Mouse (Mus musculus) embryonic facial prominence, embryonic 14.5 days (tissue): Measurements from ENCODE around the gene Btbd11. TPM values are rescaled to one million over a fixed set of nuclear protein-coding genes. Genes with fewer than 3 reads are reported as not detected.
A peak's percentile ranks its signal among the peaks of the same experiment; 100 is the strongest.

ENCODE experiments used
- ATAC-seq: fragments of 200-750 bp; cut with Nextera tagmentation; 2 replicates; pipeline ENCODE4 v1.8.0; 2017; ENCODE audit warnings: low read depth, moderate number of reproducible peaks, moderate TSS enrichment
- DNase-seq: peaks from one replicate; pipeline ENCODE4 v3.0.0-alpha.2; 2015; ENCODE audit warnings: low spot score
- H3K27ac ChIP-seq: fragments of 300-500 bp; sonication (generic); replicated peaks from 2 replicates; pipeline ENCODE4 v1.5.1; 2014; ENCODE audit warnings: low read depth, mild to moderate bottlenecking, low read length, moderate library complexity
- H3K27me3 ChIP-seq: fragments of 300-500 bp; sonication (generic); replicated peaks from 2 replicates; pipeline ENCODE4 v1.6.1; 2014; ENCODE audit warnings: low read length; ENCODE audit not compliant: control insufficient read depth, insufficient read depth
- H3K36me3 ChIP-seq: fragments of 300-500 bp; sonication (generic); 2 replicates; pipeline ENCODE4 v1.6.1; 2014; ENCODE audit warnings: low read length, mixed read lengths; ENCODE audit not compliant: control insufficient read depth, insufficient read depth
- H3K4me1 ChIP-seq: fragments of 300-500 bp; sonication (generic); 2 replicates; pipeline ENCODE4 v1.6.1; 2014; ENCODE audit warnings: antibody characterized with exemption, low read length; ENCODE audit not compliant: control insufficient read depth, insufficient read depth
- H3K4me2 ChIP-seq: fragments of 300-500 bp; sonication (generic); 2 replicates; pipeline ENCODE4 v1.6.1; 2014; ENCODE audit warnings: low read depth, mild to moderate bottlenecking, low read length, moderate library complexity, mixed read lengths
- H3K4me3 ChIP-seq: fragments of 300-500 bp; sonication (generic); 2 replicates; pipeline ENCODE4 v1.5.1; 2014; ENCODE audit warnings: low read depth, mild to moderate bottlenecking, low read length
- H3K9ac ChIP-seq: fragments of 300-500 bp; sonication (generic); 2 replicates; pipeline ENCODE4 v1.6.1; 2014; ENCODE audit warnings: low read depth, mild to moderate bottlenecking, low read length, moderate library complexity, mixed read lengths
- H3K9me3 ChIP-seq: fragments of 300-500 bp; sonication (generic); 2 replicates; pipeline ENCODE4 v1.6.1; 2016; ENCODE audit warnings: low read length; ENCODE audit not compliant: control insufficient read depth
- WGBS: fragments of 180-500 bp; shearing (Covaris S2); extraction: QIAGEN DNeasy Blood & Tissue Kit; methylation state at CpG from one replicate; pipeline ENCODE4 v1.1.7; 2014; 5-methylcytosine and 5-hydroxymethylcytosine counted together
- polyA plus RNA-seq: library from polyadenylated mRNA; unstranded; fragments of >200 nt; fragmentation: Nextera tagmentation; extraction: Ambion mirVana; gene quantifications from 2 replicates; pipeline ENCODE4 v1.2.1, GENCODE M21; 2014

Btbd11 gene
- polyA plus RNA-seq, 1 experiment from 2014 or later = 5.8 TPM

GRCm38 (mm10) chr10:85510329-85510728 lies 123.7 kb downstream of the Btbd11 start:
- Histone ChIP-seq H3K9me3 (no peaks in the 10 kb centered on the region), H3K4me1 (no peaks in the 10 kb centered on the region), H3K27ac (no peak overlapping the region), H3K36me3 (no peaks in the 10 kb centered on the region), H3K9ac (no peak overlapping the region), H3K27me3 (no peaks in the 10 kb centered on the region), H3K4me3 (no peak overlapping the region), H3K4me2 (no peak overlapping the region)
- 14% methylated on average over 3 of the region's 3 CpGs for WGBS
- DNase-seq = no peak
- ATAC-seq = no peak

- no peak overlapping the region for H3K9ac ChIP-seq
- H3K36me3 ChIP-seq = no peaks in the 10 kb centered on the region
- ATAC-seq = no peak
- H3K4me3 ChIP-seq = no peak overlapping the region
- H3K27ac ChIP-seq = no peak overlapping the region
- H3K9me3 ChIP-seq = no peaks in the 10 kb centered on the region
- no peaks in the 10 kb centered on the region for H3K27me3 ChIP-seq
- no peak overlapping the region for H3K4me2 ChIP-seq
- no peak for DNase-seq
- WGBS = 73% methylated on average over 5 of the region's 5 CpGs
- H3K4me1 ChIP-seq = peaks cover 10% of the 10 kb centered on the region
Observed at GRCm38 (mm10) chr10:85512808-85513207, 126.2 kb downstream of the Btbd11 start.

- H3K9me3 ChIP-seq = no peaks in the 10 kb centered on the region
- H3K4me3 ChIP-seq = no peak overlapping the region
- H3K4me1 ChIP-seq = peaks cover 13% of the 10 kb centered on the region
- H3K4me2 ChIP-seq = 0 out of 2 replicates have a peak overlapping the region, but pooled peaks have one; percentile 11
- no peaks in the 10 kb centered on the region for H3K36me3 ChIP-seq
- DNase-seq (peak; percentile 78), ATAC-seq (peak; percentile 80; the same call in 1 of the 2 replicates)
- H3K9ac ChIP-seq = no peak overlapping the region
- 36% methylated on average over 13 of the region's 13 CpGs for WGBS
- H3K27me3 ChIP-seq = no peaks in the 10 kb centered on the region
- H3K27ac ChIP-seq = peak overlapping the region; percentile 71
Observed at GRCm38 (mm10) chr10:85517223-85518110, 130.9 kb downstream of the Btbd11 start.

GRCm38 (mm10) chr10:85518111-85518409 lies 131.4 kb downstream of the Btbd11 start:
- Histone ChIP-seq H3K4me2 (no peak overlapping the region), H3K36me3 (no peaks in the 10 kb centered on the region), H3K4me1 (peaks cover 13% of the 10 kb centered on the region), H3K9ac (no peak overlapping the region), H3K4me3 (no peak overlapping the region), H3K27ac (no peak overlapping the region), H3K27me3 (no peaks in the 10 kb centered on the region), H3K9me3 (no peaks in the 10 kb centered on the region)
- DNase-seq = peak; percentile 45
- peak; percentile 78 for ATAC-seq
- 46% methylated on average over 6 of the region's 6 CpGs for WGBS

- Histone ChIP-seq H3K4me2 (no peak overlapping the region), H3K9ac (no peak overlapping the region), H3K4me1 (peaks cover 8% of the 10 kb centered on the region), H3K4me3 (no peak overlapping the region), H3K27ac (no peak overlapping the region), H3K36me3 (no peaks in the 10 kb centered on the region), H3K27me3 (no peaks in the 10 kb centered on the region), H3K9me3 (no peaks in the 10 kb centered on the region)
- no peak for DNase-seq
- WGBS = 75% methylated on average over 7 of the region's 7 CpGs
- ATAC-seq = no peak
Observed at GRCm38 (mm10) chr10:85522220-85522760, 135.7 kb downstream of the Btbd11 start.

GRCm38 (mm10) chr10:85525267-85526015 lies 138.8 kb downstream of the Btbd11 start:
- H3K4me1 ChIP-seq = no peaks in the 10 kb centered on the region; the same call in 1 of the 2 replicates
- DNase-seq = no peak
- H3K4me3 ChIP-seq = no peak overlapping the region
- no peaks in the 10 kb centered on the region for H3K9me3 ChIP-seq
- WGBS = 27% methylated on average over 7 of the region's 7 CpGs
- no peak for ATAC-seq
- H3K9ac ChIP-seq = no peak overlapping the region
- H3K27me3 ChIP-seq = no peaks in the 10 kb centered on the region
- H3K36me3 ChIP-seq = no peaks in the 10 kb centered on the region
- H3K4me2 ChIP-seq = no peak overlapping the region
- H3K27ac ChIP-seq = no peak overlapping the region

GRCm38 (mm10) chr10:85526657-85527056 lies 140.0 kb downstream of the Btbd11 start:
- no peaks in the 10 kb centered on the region for H3K9me3 ChIP-seq
- no peak overlapping the region for H3K4me3 ChIP-seq
- H3K4me2 ChIP-seq = no peak overlapping the region
- ATAC-seq = no peak
- no peak overlapping the region for H3K27ac ChIP-seq
- H3K36me3 ChIP-seq = no peaks in the 10 kb centered on the region
- no peaks in the 10 kb centered on the region for H3K27me3 ChIP-seq
- DNase-seq = no peak
- no peak overlapping the region for H3K9ac ChIP-seq
- H3K4me1 ChIP-seq = no peaks in the 10 kb centered on the region; the same call in 1 of the 2 replicates
- 59% methylated on average over 2 of the region's 2 CpGs for WGBS

- Histone ChIP-seq H3K27ac (no peak overlapping the region), H3K36me3 (no peaks in the 10 kb centered on the region), H3K4me1 (no peaks in the 10 kb centered on the region; the same call in 1 of the 2 replicates), H3K27me3 (no peaks in the 10 kb centered on the region), H3K4me2 (no peak overlapping the region), H3K4me3 (no peak overlapping the region), H3K9ac (no peak overlapping the region), H3K9me3 (no peaks in the 10 kb centered on the region)
- 64% methylated on average over 4 of the region's 4 CpGs for WGBS
- DNase-seq (no peak), ATAC-seq (no peak)
Observed at GRCm38 (mm10) chr10:85527722-85528121, 141.1 kb downstream of the Btbd11 start.
